Mouse (Mus musculus): ENCODE results near the gene Olfr116.

The Olfr116 gene

GRCm38 (mm10) chr17:37627009-37627408, at the start of gene Olfr116, which contains the start of gene Olfr115:
TSS of gene Olfr116 (minus strand) at chr17:37627199.
TSS of gene Olfr115 (minus strand) at chr17:37627109.
- no peak for DNase-seq (ENCODE audit: low read depth, low spot score)

GRCm38 (mm10) chr17:37666688-37667087, 39.7 kb upstream of the Olfr116 start, which contains the start of gene Olfr118:
TSS of gene Olfr118 (plus strand) at chr17:37666988.
- DNase-seq (ENCODE audit: low read depth, low spot score) = no peak

GRCm38 (mm10) chr17:37663682-37664081, 36.7 kb upstream of the Olfr116 start, which contains the start of gene Olfr117:
TSS of gene Olfr117 (minus strand) at chr17:37663782.
- DNase-seq (ENCODE audit: low read depth, low spot score) = no peak

- DNase-seq (ENCODE audit: low read depth, low spot score) = no peak
Measured at GRCm38 (mm10) chr17:37592643-37593042, 34.4 kb downstream of the Olfr116 start, which contains the start of gene Olfr114. TSS of gene Olfr114 (minus strand) at chr17:37592743.

GRCm38 (mm10) chr17:37577563-37577962, 49.4 kb downstream of the Olfr116 start, which contains the start of gene Olfr113:
TSS of gene Olfr113 (minus strand) at chr17:37577663.
- DNase-seq (ENCODE audit: low read depth, low spot score) = no peak
